Mouse (Mus musculus) testis, adult 2 months (tissue): ENCODE measurements around the gene March8.

Experiments
- CTCF ChIP-seq: fragments of 200-500 bp; IDR thresholded peaks from 2 replicates; pipeline ENCODE4 v1.5.1; 2012; ENCODE audit warnings: low read depth, mild to moderate bottlenecking, inconsistent platforms, low read length, moderate library complexity; ENCODE audit not compliant: control insufficient read depth, insufficient read depth, insufficient replicate concordance
- POLR2A ChIP-seq: fragments of 200-500 bp; IDR thresholded peaks from 2 replicates; pipeline ENCODE4 v1.6.1; 2012; ENCODE audit warnings: low read depth, mild to moderate bottlenecking, inconsistent platforms, low read length, moderate library complexity; ENCODE audit not compliant: control insufficient read depth

GRCm38 (mm10) chr6:116440849-116441248 lies 103.0 kb downstream of the March8 start:
- TF ChIP-seq CTCF (no peak), POLR2A (no peak)
